Mouse (Mus musculus) lung, postnatal 25 days (tissue): ENCODE data around the gene Htr2b.

Experiments
- DNase-seq: peaks from one replicate; pipeline ENCODE4 v3.0.0; 2022; ENCODE audit warnings: low spot score

Gene Htr2b

GRCm38 (mm10) chr1:86094413-86094812 lies 17.4 kb downstream of the Htr2b start:
- DNase-seq, result no peak

GRCm38 (mm10) chr1:86076565-86076964 lies 35.2 kb downstream of the Htr2b start:
- DNase-seq, result no peak

- peak; percentile 90 for DNase-seq
These were observed 47.3 kb downstream of the Htr2b start, which contains the start of gene Psmd1 for GRCm38 (mm10) chr1:86064271-86064991. TSS of gene Psmd1 (plus strand) at chr1:86064387.

- no peak for DNase-seq
These were observed 49.2 kb downstream of the Htr2b start for GRCm38 (mm10) chr1:86062523-86062922.

- peak; percentile 95 for DNase-seq
These were observed 52.7 kb downstream of the Htr2b start for GRCm38 (mm10) chr1:86058856-86059769.

GRCm38 (mm10) chr1:86056284-86056683 lies 55.5 kb downstream of the Htr2b start:
- DNase-seq, result no peak

GRCm38 (mm10) chr1:86054943-86055342 lies 56.8 kb downstream of the Htr2b start:
- no peak for DNase-seq

GRCm38 (mm10) chr1:86053198-86053921 lies 58.4 kb downstream of the Htr2b start:
- DNase-seq, result no peak
